In the genomic region with DNA sequence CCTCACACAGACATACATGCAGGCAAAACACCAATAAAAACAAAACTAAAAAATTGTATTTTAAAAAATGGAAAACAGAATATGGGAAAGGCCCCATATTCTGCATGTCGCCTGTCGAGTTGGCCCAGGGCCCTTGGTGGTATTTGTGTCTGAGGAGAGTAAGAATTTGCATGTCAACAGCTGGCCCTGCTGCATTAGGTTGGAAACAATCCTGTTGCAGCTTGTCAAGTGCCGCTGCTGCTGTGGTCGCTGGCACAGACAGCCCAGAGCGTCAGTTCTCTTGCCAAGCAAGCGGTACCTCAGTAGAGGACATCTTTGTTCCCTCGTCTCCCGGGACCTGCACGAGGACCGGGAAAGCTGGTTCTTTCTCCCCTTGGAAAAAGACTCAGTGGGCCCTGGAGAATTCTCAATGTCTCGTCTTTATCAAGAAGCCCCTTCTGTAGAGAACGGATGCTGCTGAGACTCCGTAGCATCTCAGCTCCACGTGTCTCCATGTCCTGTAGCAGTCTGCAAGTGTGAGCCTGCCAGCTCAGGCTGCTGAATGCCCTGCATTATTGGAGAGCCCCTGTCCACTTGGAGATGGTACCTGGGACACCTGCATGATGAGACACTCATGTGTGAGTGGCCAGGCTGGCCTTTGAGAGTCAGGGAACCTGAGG, we compare ENCODE assay signal across 24 mouse cellular contexts. TPM values are rescaled to one million over a fixed set of nuclear protein-coding genes. Genes with fewer than 3 reads are reported as not detected.
A peak's percentile ranks its signal among the peaks of the same experiment; 100 is the strongest.
DNase-seq lines count a peak whose midpoint lies in the region; ATAC-seq lines count a peak whose summit lies in the region.
"Had no signal": no experiment of that assay in that cellular context is flagged by ENCODE, and none has a peak within 500 bp of the region (broad histone marks: within the 10 kb centered on the region; RNA-seq: fewer than 3 reads in every experiment).

No protein-coding gene starts in this region.

- H3K9me3 ChIP-seq in neural tube, embryonic 15.5 days (replicated peaks): no peaks in the 10 kb centered on the region
- no peaks in the 10 kb centered on the region for H3K9me3 ChIP-seq in forebrain, embryonic 15.5 days
- H3K9me3 ChIP-seq in midbrain, embryonic 16.5 days (replicated peaks; ENCODE audit: control insufficient read depth, low read length, poor library complexity, severe bottlenecking): no peaks in the 10 kb centered on the region
- H3K9me3 ChIP-seq in kidney, embryonic 14.5 days (ENCODE audit: control insufficient read depth, low read length): no peaks in the 10 kb centered on the region
- no peaks in the 10 kb centered on the region for H3K9me3 ChIP-seq in liver, embryonic 11.5 days (ENCODE audit: control insufficient read depth, low read length)
- H3K9me3 ChIP-seq: heart, embryonic 10.5 days had no signal

- H3K4me1 ChIP-seq in neural tube, embryonic 15.5 days: peaks cover 33% of the 10 kb centered on the region
- peaks cover 61% of the 10 kb centered on the region for H3K4me1 ChIP-seq in forebrain, embryonic 15.5 days
- peaks cover 26% of the 10 kb centered on the region for H3K4me1 ChIP-seq in midbrain, embryonic 16.5 days (ENCODE audit: control insufficient read depth, insufficient read depth, low read length)
- H3K4me1 ChIP-seq in kidney, embryonic 14.5 days (ENCODE audit: control insufficient read depth, insufficient read depth, low read length): no peaks in the 10 kb centered on the region; the same call in 1 of the 2 replicates
- H3K4me1 ChIP-seq in liver, embryonic 11.5 days (replicated peaks; ENCODE audit: control insufficient read depth, insufficient read depth, low read length): no peaks in the 10 kb centered on the region

- no peak overlapping the region for H3K4me3 ChIP-seq in neural tube, embryonic 15.5 days (replicated peaks)
- no peak overlapping the region for H3K4me3 ChIP-seq in forebrain, embryonic 15.5 days
- no peak overlapping the region for H3K4me3 ChIP-seq in midbrain, embryonic 16.5 days (ENCODE audit: low read depth, low read length)
- no peak overlapping the region for H3K4me3 ChIP-seq in kidney, embryonic 14.5 days (ENCODE audit: low read length)
- no peak overlapping the region for H3K4me3 ChIP-seq in liver, embryonic 11.5 days (ENCODE audit: low read depth, low read length)
- H3K4me3 ChIP-seq: heart, embryonic 10.5 days had no signal

- H3K27me3 ChIP-seq in neural tube, embryonic 15.5 days (replicated peaks): peaks cover 12% of the 10 kb centered on the region; the same call in 1 of the 2 replicates
- H3K27me3 ChIP-seq in forebrain, embryonic 15.5 days: no peaks in the 10 kb centered on the region
- H3K27me3 ChIP-seq in midbrain, embryonic 16.5 days (ENCODE audit: control insufficient read depth, insufficient read depth, low read depth, low read length): no peaks in the 10 kb centered on the region
- no peaks in the 10 kb centered on the region; the same call in 1 of the 2 replicates for H3K27me3 ChIP-seq in kidney, embryonic 14.5 days (ENCODE audit: control insufficient read depth, insufficient read depth, low read length)
- H3K27me3 ChIP-seq in liver, embryonic 11.5 days (replicated peaks; ENCODE audit: control insufficient read depth, insufficient read depth, low read length): peaks cover under 1% of the 10 kb centered on the region; the same call in 1 of the 2 replicates

- H3K27ac ChIP-seq in neural tube, embryonic 15.5 days (replicated peaks): peak overlapping the region; percentile 3; the same call in 1 of the 2 replicates
- peak overlapping the region; percentile 75 for H3K27ac ChIP-seq in forebrain, embryonic 15.5 days (replicated peaks)
- H3K27ac ChIP-seq in midbrain, embryonic 16.5 days (ENCODE audit: low read length): peak overlapping the region; percentile 18
- H3K27ac ChIP-seq in kidney, embryonic 14.5 days (ENCODE audit: low read depth, low read length): no peak overlapping the region
- H3K27ac ChIP-seq in liver, embryonic 11.5 days (ENCODE audit: low read depth, low read length): no peak overlapping the region
- H3K27ac ChIP-seq: heart, embryonic 10.5 days had no signal

- peak; percentile 13 to 31 for DNase-seq in heart, postnatal 14 days
- DNase-seq in heart, adult 8-10 months (ENCODE audit: low spot score): no peak
- no peak for DNase-seq in neural tube, embryonic 10.5 days (ENCODE audit: extremely low spot score, low spot score)
- no peak for DNase-seq in liver, embryonic 11.5 days (ENCODE audit: low spot score)
- DNase-seq: adrenal gland, postnatal 36 days; cerebellum, adult 8-10 months; gastrocnemius, postnatal 14 days; kidney, adult 18-20 months; kidney, postnatal 25 days; layer of hippocampus, adult 9-11 months; right cerebral cortex, postnatal 14 days; thymus, postnatal 25 days had no signal

- ATAC-seq in neural tube, embryonic 15.5 days (ENCODE audit: low FRiP score): no peak
- no peak for ATAC-seq in forebrain, embryonic 15.5 days (replicated peaks)
- ATAC-seq in midbrain, embryonic 16.5 days: no peak
- no peak for ATAC-seq in kidney, embryonic 14.5 days (ENCODE audit: low FRiP score, low TSS enrichment)
- ATAC-seq in liver, embryonic 11.5 days (replicated peaks; ENCODE audit: low FRiP score): no peak

- H3K4me2 ChIP-seq in neural tube, embryonic 15.5 days: no peak overlapping the region
- no peak overlapping the region for H3K4me2 ChIP-seq in forebrain, embryonic 15.5 days (replicated peaks)
- H3K4me2 ChIP-seq in midbrain, embryonic 16.5 days (ENCODE audit: low read length): no peak overlapping the region
- H3K4me2 ChIP-seq in kidney, embryonic 14.5 days (replicated peaks; ENCODE audit: low read depth, low read length): no peak overlapping the region
- no peak overlapping the region for H3K4me2 ChIP-seq in liver, embryonic 11.5 days

- no peaks in the 10 kb centered on the region for H3K36me3 ChIP-seq in neural tube, embryonic 15.5 days
- no peaks in the 10 kb centered on the region for H3K36me3 ChIP-seq in forebrain, embryonic 15.5 days
- H3K36me3 ChIP-seq in midbrain, embryonic 16.5 days (ENCODE audit: control insufficient read depth, insufficient read depth, low read length): no peaks in the 10 kb centered on the region
- H3K36me3 ChIP-seq in kidney, embryonic 14.5 days (ENCODE audit: control insufficient read depth, insufficient read depth, low read length): no peaks in the 10 kb centered on the region
- H3K36me3 ChIP-seq in liver, embryonic 11.5 days (ENCODE audit: control insufficient read depth, insufficient read depth, low read length): no peaks in the 10 kb centered on the region
- H3K36me3 ChIP-seq: heart, embryonic 10.5 days had no signal

- 38% methylated on average over 14 of the region's 14 CpGs for WGBS in neural tube, embryonic 15.5 days
- WGBS in forebrain, embryonic 15.5 days: 19% methylated on average over 14 of the region's 14 CpGs
- 33% methylated on average over 14 of the region's 14 CpGs for WGBS in midbrain, embryonic 16.5 days
- 66% methylated on average over 14 of the region's 14 CpGs for WGBS in kidney, embryonic 14.5 days
- 67% methylated on average over 14 of the region's 14 CpGs for WGBS in liver, embryonic 11.5 days

- H3K9ac ChIP-seq in neural tube, embryonic 15.5 days (replicated peaks): no peak overlapping the region
- H3K9ac ChIP-seq in forebrain, embryonic 15.5 days (replicated peaks): 0 out of 2 replicates have a peak overlapping the region, but pooled peaks have one; percentile 7
- H3K9ac ChIP-seq in midbrain, embryonic 16.5 days (ENCODE audit: low read depth, low read length): no peak overlapping the region
- H3K9ac ChIP-seq in kidney, embryonic 14.5 days (ENCODE audit: low read depth, low read length): no peak overlapping the region
- no peak overlapping the region for H3K9ac ChIP-seq in liver, embryonic 11.5 days (ENCODE audit: low read depth, low read length)

- intact Hi-C loops in heart, postnatal 14 days (cut with DNase I): no loop called here

RNA-seq across cellular contexts. Expression of a gene that starts 12.4 kb away (rescaled TPM):
- total RNA-seq in heart, postnatal 14 days (2021): not detected
- under 1 TPM in 1 of 4 experiments, not detected in 3; 0.11 TPM for total RNA-seq in heart, adult 8-10 months (2022)
- polyA plus RNA-seq in neural tube, embryonic 15.5 days (2015; fragmentation: Nextera tagmentation; extraction: Ambion mirVana): 0.09 TPM in 1 of 2 replicates, not detected in the other
- 0.28 TPM in 1 of 2 replicates, not detected in the other for polyA plus RNA-seq in forebrain, embryonic 15.5 days (2015; fragmentation: Nextera tagmentation; extraction: Ambion mirVana)
- polyA plus RNA-seq in midbrain, embryonic 16.5 days (2015; fragmentation: Nextera tagmentation; extraction: Ambion mirVana): not detected in 2 replicates
- 0.09 TPM in 1 of 2 replicates, not detected in the other for polyA plus RNA-seq in kidney, embryonic 14.5 days (2014; fragmentation: Nextera tagmentation; extraction: Ambion mirVana)
- polyA plus RNA-seq in liver, embryonic 11.5 days (2014; fragmentation: Nextera tagmentation; extraction: Ambion mirVana): not detected in 2 replicates
- total RNA-seq: adrenal gland, postnatal 36 days; common myeloid progenitor, adult 5-6 weeks; ES-E14; gastrocnemius, postnatal 14 days; hematopoietic stem cell, adult 5-6 weeks had no signal
- polyA plus RNA-seq: C2C12; heart, embryonic 10.5 days; limb, embryonic 14.5 days; liver, embryonic 16.5 days; neural tube, embryonic 11.5 days had no signal

Comparison
In these comparisons a context has a peak if more than half of its experiments do, and no peak if none do; other contexts are left out.
1. DNase-seq: peak in heart, postnatal 14 days (2 of 2); none in heart, adult 8-10 months (single experiment), neural tube, embryonic 10.5 days (single experiment) and liver, embryonic 11.5 days (single experiment).
2. H3K27ac ChIP-seq: peak in neural tube, embryonic 15.5 days (single experiment), forebrain, embryonic 15.5 days (single experiment) and midbrain, embryonic 16.5 days (single experiment); none in kidney, embryonic 14.5 days (single experiment) and liver, embryonic 11.5 days (single experiment).